Mouse (Mus musculus) liver, embryonic 12.5 days (tissue): ENCODE results near the gene Cdk19. TPM values are rescaled to one million over a fixed set of nuclear protein-coding genes. Genes with fewer than 3 reads are reported as not detected.

Source experiments
- ATAC-seq: fragments of 200-750 bp; cut with Nextera tagmentation; 2 replicates; pipeline ENCODE4 v1.8.0; 2017; ENCODE audit warnings: moderate number of reproducible peaks, mild to moderate bottlenecking, moderate library complexity
- H3K27ac ChIP-seq: fragments of 300-500 bp; sonication (generic); 2 replicates; pipeline ENCODE4 v1.5.1; 2016; ENCODE audit warnings: mild to moderate bottlenecking
- H3K27me3 ChIP-seq: fragments of 300-500 bp; sonication (generic); replicated peaks from 2 replicates; pipeline ENCODE4 v1.6.1; 2016; ENCODE audit warnings: mild to moderate bottlenecking, moderate library complexity
- H3K36me3 ChIP-seq: fragments of 300-500 bp; sonication (generic); 2 replicates; pipeline ENCODE4 v1.6.1; 2016; ENCODE audit warnings: mild to moderate bottlenecking, moderate library complexity
- H3K4me1 ChIP-seq: fragments of 300-500 bp; sonication (generic); 2 replicates; pipeline ENCODE4 v1.6.1; 2016
- H3K4me2 ChIP-seq: fragments of 300-500 bp; sonication (generic); 2 replicates; pipeline ENCODE4 v1.6.1; 2016; ENCODE audit warnings: mild to moderate bottlenecking, moderate library complexity
- H3K4me3 ChIP-seq: fragments of 300-500 bp; sonication (generic); 2 replicates; pipeline ENCODE4 v1.5.1; 2016; ENCODE audit warnings: mild to moderate bottlenecking, moderate library complexity
- H3K9ac ChIP-seq: fragments of 300-500 bp; sonication (generic); 2 replicates; pipeline ENCODE4 v1.6.1; 2016; ENCODE audit warnings: mild to moderate bottlenecking, moderate library complexity
- H3K9me3 ChIP-seq: fragments of 300-500 bp; sonication (generic); replicated peaks from 2 replicates; pipeline ENCODE4 v1.6.1; 2016; ENCODE audit warnings: mild to moderate bottlenecking, moderate library complexity
- WGBS: fragments of 180-500 bp; shearing (Covaris S2); methylation state at CpG from one replicate; pipeline ENCODE4 v1.1.7; 2016; ENCODE audit not compliant: insufficient replicate concordance; 5-methylcytosine and 5-hydroxymethylcytosine counted together
- polyA plus RNA-seq: library from polyadenylated mRNA; unstranded; fragments of >200 nt; fragmentation: Nextera tagmentation; extraction: Ambion mirVana; gene quantifications from 2 replicates; pipeline ENCODE4 v1.2.1, GENCODE M21; 2016

Cdk19 gene
- polyA plus RNA-seq, 1 experiment from 2014 or later, result 4.4 TPM

- Histone ChIP-seq H3K4me2 (no peak overlapping the region), H3K4me3 (no peak overlapping the region), H3K4me1 (no peaks in the 10 kb centered on the region), H3K9me3 (no peaks in the 10 kb centered on the region), H3K9ac (no peak overlapping the region), H3K36me3 (no peaks in the 10 kb centered on the region), H3K27ac (no peak overlapping the region), H3K27me3 (no peaks in the 10 kb centered on the region)
- WGBS, result 83% methylated on average over 10 of the region's 10 CpGs
- ATAC-seq, result no peak
Measured at GRCm38 (mm10) chr10:40320306-40320705, 19.1 kb upstream of the Cdk19 start.

- WGBS, result 13% methylated on average over 9 of the region's 9 CpGs
- Histone ChIP-seq H3K27me3 (no peaks in the 10 kb centered on the region), H3K9ac (peak overlapping the region; percentile 40), H3K36me3 (no peaks in the 10 kb centered on the region), H3K4me3 (peak overlapping the region; percentile 3; the same call in 1 of the 2 replicates), H3K9me3 (no peaks in the 10 kb centered on the region), H3K4me1 (peaks cover 38% of the 10 kb centered on the region), H3K4me2 (peak overlapping the region; percentile 60), H3K27ac (peak overlapping the region; percentile 88)
- peak; percentile 96 for ATAC-seq
Measured at GRCm38 (mm10) chr10:40328004-40328551, 11.3 kb upstream of the Cdk19 start.

- H3K36me3 ChIP-seq, result no peaks in the 10 kb centered on the region
- H3K27me3 ChIP-seq, result no peaks in the 10 kb centered on the region
- no peak for ATAC-seq
- H3K9ac ChIP-seq, result no peak overlapping the region
- no peaks in the 10 kb centered on the region for H3K9me3 ChIP-seq
- H3K4me1 ChIP-seq, result peaks cover 38% of the 10 kb centered on the region
- H3K4me3 ChIP-seq, result no peak overlapping the region
- H3K4me2 ChIP-seq, result no peak overlapping the region
- no peak overlapping the region for H3K27ac ChIP-seq
- 76% methylated on average over 1 of the region's 1 CpGs for WGBS
Measured at GRCm38 (mm10) chr10:40330262-40330661, 9.1 kb upstream of the Cdk19 start.

GRCm38 (mm10) chr10:40332864-40333263 is 6.5 kb upstream of the Cdk19 start:
- Histone ChIP-seq H3K9me3 (no peaks in the 10 kb centered on the region), H3K27ac (no peak overlapping the region), H3K27me3 (no peaks in the 10 kb centered on the region), H3K4me1 (peaks cover 13% of the 10 kb centered on the region), H3K9ac (no peak overlapping the region), H3K4me2 (no peak overlapping the region), H3K4me3 (no peak overlapping the region), H3K36me3 (no peaks in the 10 kb centered on the region)
- WGBS, result 74% methylated on average over 6 of the region's 6 CpGs
- no peak for ATAC-seq

- WGBS, result 45% methylated on average over 4 of the region's 4 CpGs
Measured at GRCm38 (mm10) chr10:40342036-40342435, 2.7 kb downstream of the Cdk19 start.

GRCm38 (mm10) chr10:40346776-40347403 is 7.5 kb downstream of the Cdk19 start:
- WGBS, result 68% methylated on average over 3 of the region's 3 CpGs
- Histone ChIP-seq H3K4me2 (no peak overlapping the region), H3K27me3 (no peaks in the 10 kb centered on the region), H3K4me3 (no peak overlapping the region), H3K9ac (no peak overlapping the region), H3K4me1 (peaks cover 28% of the 10 kb centered on the region), H3K36me3 (no peaks in the 10 kb centered on the region), H3K27ac (0 out of 2 replicates have a peak overlapping the region, but pooled peaks have one; percentile 99), H3K9me3 (no peaks in the 10 kb centered on the region)
- ATAC-seq, result no peak

More at GRCm38 (mm10) chr10:40342036-40342435, 2.7 kb downstream of the Cdk19 start:
- no peaks in the 10 kb centered on the region for H3K9me3 ChIP-seq
- peaks cover 8% of the 10 kb centered on the region; the same call in 1 of the 2 replicates for H3K4me1 ChIP-seq
- H3K27ac ChIP-seq, result no peak overlapping the region
- H3K27me3 ChIP-seq, result no peaks in the 10 kb centered on the region; the same call in 1 of the 2 replicates
- H3K4me2 ChIP-seq, result no peak overlapping the region
- H3K4me3 ChIP-seq, result no peak overlapping the region
- no peaks in the 10 kb centered on the region for H3K36me3 ChIP-seq
- no peak overlapping the region for H3K9ac ChIP-seq
- ATAC-seq, result no peak

GRCm38 (mm10) chr10:40347461-40347954 is 8.1 kb downstream of the Cdk19 start:
- 53% methylated on average over 9 of the region's 9 CpGs for WGBS
- Histone ChIP-seq H3K27ac (peak overlapping the region; percentile 99), H3K36me3 (no peaks in the 10 kb centered on the region), H3K4me3 (peak overlapping the region; percentile 84), H3K4me2 (peak overlapping the region; percentile 83), H3K27me3 (no peaks in the 10 kb centered on the region), H3K9me3 (no peaks in the 10 kb centered on the region), H3K4me1 (peaks cover 28% of the 10 kb centered on the region), H3K9ac (peak overlapping the region; percentile 75)
- no peak for ATAC-seq

GRCm38 (mm10) chr10:40348566-40349536 is 9.5 kb downstream of the Cdk19 start:
- Histone ChIP-seq H3K9ac (peak overlapping the region; percentile 90), H3K4me1 (peaks cover 28% of the 10 kb centered on the region), H3K9me3 (no peaks in the 10 kb centered on the region), H3K4me3 (peak overlapping the region; percentile 84), H3K36me3 (no peaks in the 10 kb centered on the region), H3K27ac (peak overlapping the region; percentile 99), H3K4me2 (peak overlapping the region; percentile 83), H3K27me3 (no peaks in the 10 kb centered on the region)
- ATAC-seq, result peak; percentile 96
- under 1% methylated on average over 72 of the region's 76 CpGs for WGBS

GRCm38 (mm10) chr10:40349631-40350177 is 10.3 kb downstream of the Cdk19 start:
- ATAC-seq, result peak; percentile 1; the same call in 1 of the 2 replicates
- H3K4me3 ChIP-seq, result peak overlapping the region; percentile 84

GRCm38 (mm10) chr10:40350245-40350932 is 11.0 kb downstream of the Cdk19 start:
- H3K4me1 ChIP-seq, result peaks cover 33% of the 10 kb centered on the region
- peak overlapping the region; percentile 99 for H3K27ac ChIP-seq
- H3K36me3 ChIP-seq, result no peaks in the 10 kb centered on the region
- ATAC-seq, result no peak
- H3K27me3 ChIP-seq, result no peaks in the 10 kb centered on the region
- peak overlapping the region; percentile 83 for H3K4me2 ChIP-seq
- peak overlapping the region; percentile 90 for H3K9ac ChIP-seq
- H3K4me3 ChIP-seq, result peak overlapping the region; percentile 84
- H3K9me3 ChIP-seq, result no peaks in the 10 kb centered on the region
- WGBS, result 41% methylated on average over 12 of the region's 12 CpGs

More at GRCm38 (mm10) chr10:40349631-40350177, 10.3 kb downstream of the Cdk19 start:
- Histone ChIP-seq H3K4me2 (peak overlapping the region; percentile 83), H3K9ac (peak overlapping the region; percentile 90), H3K27me3 (no peaks in the 10 kb centered on the region), H3K36me3 (no peaks in the 10 kb centered on the region), H3K9me3 (no peaks in the 10 kb centered on the region), H3K4me1 (peaks cover 33% of the 10 kb centered on the region), H3K27ac (peak overlapping the region; percentile 99)
- under 1% methylated on average over 60 of the region's 62 CpGs for WGBS

- Histone ChIP-seq H3K4me3 (no peak overlapping the region), H3K4me2 (peak overlapping the region; percentile 83; the same call in 1 of the 2 replicates), H3K9me3 (no peaks in the 10 kb centered on the region), H3K9ac (no peak overlapping the region), H3K36me3 (no peaks in the 10 kb centered on the region), H3K27ac (no peak overlapping the region), H3K27me3 (no peaks in the 10 kb centered on the region), H3K4me1 (peaks cover 33% of the 10 kb centered on the region)
- WGBS, result 82% methylated on average over 4 of the region's 4 CpGs
- ATAC-seq, result no peak
Measured at GRCm38 (mm10) chr10:40351156-40351555, 11.8 kb downstream of the Cdk19 start.
